Mouse (Mus musculus) hindbrain, postnatal 0 days (tissue): ENCODE results near the gene Ntn1. TPM values are rescaled to one million over a fixed set of nuclear protein-coding genes. Genes with fewer than 3 reads are reported as not detected.
A peak's percentile ranks its signal among the peaks of the same experiment; 100 is the strongest.

Experiments
- ATAC-seq: fragments of 200-750 bp; cut with Nextera tagmentation; 2 replicates; pipeline ENCODE4 v1.8.0; 2017; ENCODE audit warnings: mild to moderate bottlenecking, moderate TSS enrichment, moderate library complexity
- DNase-seq: peaks from one replicate; pipeline ENCODE4 v3.0.0-alpha.2; 2015; ENCODE audit warnings: low spot score
- H3K27ac ChIP-seq: fragments of 300-500 bp; sonication (generic); 2 replicates; pipeline ENCODE4 v1.5.1; 2014; ENCODE audit warnings: mild to moderate bottlenecking
- H3K27me3 ChIP-seq: fragments of 300-500 bp; sonication (generic); 2 replicates; pipeline ENCODE4 v1.6.1; 2014; ENCODE audit warnings: low read length, mixed read lengths; ENCODE audit not compliant: insufficient read depth
- H3K36me3 ChIP-seq: fragments of 300-500 bp; sonication (generic); 2 replicates; pipeline ENCODE4 v1.6.1; 2014; ENCODE audit warnings: low read length, mixed read lengths; ENCODE audit not compliant: insufficient read depth
- H3K4me1 ChIP-seq: fragments of 300-500 bp; sonication (generic); 2 replicates; pipeline ENCODE4 v1.6.1; 2014; ENCODE audit warnings: antibody characterized with exemption, low read length, mixed read lengths; ENCODE audit not compliant: insufficient read depth
- H3K4me2 ChIP-seq: fragments of 300-500 bp; sonication (generic); 2 replicates; pipeline ENCODE4 v1.6.1; 2014; ENCODE audit warnings: low read depth, mild to moderate bottlenecking, low read length, moderate library complexity, mixed read lengths
- H3K4me3 ChIP-seq: fragments of 300-500 bp; sonication (generic); 2 replicates; pipeline ENCODE4 v1.5.1; 2014; ENCODE audit warnings: low read length
- H3K9ac ChIP-seq: fragments of 300-500 bp; sonication (generic); replicated peaks from 2 replicates; pipeline ENCODE4 v1.6.1; 2014; ENCODE audit warnings: mild to moderate bottlenecking, low read length, moderate library complexity, mixed read lengths
- H3K9me3 ChIP-seq: fragments of 300-500 bp; sonication (generic); 2 replicates; pipeline ENCODE4 v1.6.1; 2016; ENCODE audit warnings: low read length, mixed read lengths
- CTCF ChIP-seq: IDR thresholded peaks from 2 replicates; pipeline ENCODE4 v1.5.1; 2016; ENCODE audit warnings: antibody characterized with exemption, control low read depth, low read depth
- WGBS: fragments of 180-500 bp; shearing (Covaris S2); extraction: QIAGEN DNeasy Blood & Tissue Kit; methylation state at CpG from one replicate; pipeline ENCODE4 v1.1.7; 2014; 5-methylcytosine and 5-hydroxymethylcytosine counted together
- polyA plus RNA-seq: library from polyadenylated mRNA; unstranded; fragments of >200 nt; fragmentation: Nextera tagmentation; extraction: Ambion mirVana; gene quantifications from 2 replicates; pipeline ENCODE4 v1.2.1, GENCODE M21; 2015
- total RNA-seq: library from RNA; depleted of rRNA; stranded (reverse); fragments of >200 nt; gene quantifications from 2 replicates; pipeline ENCODE4 v1.2.3, GENCODE M21; 2014

The Ntn1 gene
- total and polyA plus RNA-seq, 2 experiments from 2014 or later = 13.8 to 81.7 TPM

DNA sequence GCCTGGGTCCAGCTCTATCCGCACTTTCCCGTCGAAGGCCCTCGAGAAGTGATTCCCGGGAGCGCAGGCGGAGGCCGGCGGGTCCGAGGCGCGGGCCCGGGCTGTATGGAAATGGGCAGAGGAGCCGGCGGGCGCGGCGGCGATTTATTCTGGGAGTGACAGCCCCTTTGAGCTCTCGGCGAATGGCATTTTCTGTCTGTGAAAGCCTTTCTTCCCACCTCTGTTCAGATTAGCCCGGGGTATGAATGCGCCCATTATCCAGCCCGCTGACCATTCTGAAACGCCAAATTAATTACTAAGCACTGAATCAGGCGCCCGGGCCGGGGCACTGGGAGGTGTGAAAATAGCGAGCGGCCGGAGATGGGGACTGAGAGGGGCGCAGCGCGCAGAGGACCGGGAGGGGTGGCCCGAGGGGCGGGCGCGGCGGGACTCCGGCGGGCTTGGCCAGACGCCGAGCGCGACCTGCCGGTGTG, 1.0 kb downstream of the Ntn1 start:
- Histone ChIP-seq H3K4me2 (peak overlapping the region; percentile 94), H3K9ac (peak overlapping the region; percentile 46), H3K4me1 (0 out of 2 replicates have a peak, but pooled peaks cover 9% of the 10 kb centered on the region), H3K9me3 (no peaks in the 10 kb centered on the region), H3K4me3 (peak overlapping the region; percentile 51), H3K36me3 (no peaks in the 10 kb centered on the region), H3K27me3 (peaks cover 24% of the 10 kb centered on the region), H3K27ac (no peak overlapping the region)
- TF ChIP-seq CTCF = no peak
- ATAC-seq (peak; percentile 89), DNase-seq (peak; percentile 72)
- WGBS = under 1% methylated on average over 46 of the region's 47 CpGs

DNA sequence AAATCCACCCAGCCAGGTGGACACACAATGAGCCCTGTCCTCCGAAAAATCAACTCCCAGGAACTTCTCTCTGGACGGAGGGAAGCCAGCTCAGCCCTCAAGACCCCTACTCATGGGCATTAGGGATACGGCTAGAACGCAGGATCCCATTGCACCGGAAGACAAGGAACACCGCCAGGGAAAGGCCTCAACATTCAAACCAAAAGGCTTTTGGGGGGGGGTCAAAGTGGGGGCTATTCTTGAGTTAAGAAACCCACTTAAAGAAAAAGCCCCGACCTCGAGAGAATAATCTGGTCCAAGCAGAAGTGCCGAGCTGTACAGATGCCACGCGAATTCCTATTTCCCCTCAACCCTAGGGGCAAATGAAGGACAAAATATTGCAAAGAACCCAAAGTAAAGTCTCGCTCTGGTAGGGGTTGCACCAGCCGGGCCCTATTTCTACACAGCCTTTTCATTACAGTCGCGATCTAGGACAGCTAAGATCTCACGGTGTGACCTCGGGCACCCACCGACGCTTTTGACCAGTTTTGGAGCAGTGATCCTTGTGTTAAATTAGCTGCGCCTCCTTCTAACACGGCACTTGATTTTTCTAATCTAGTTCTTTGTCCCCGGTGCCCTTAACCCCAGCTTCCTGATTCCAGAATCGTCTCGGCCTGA, 1.6 kb downstream of the Ntn1 start:
- H3K9me3 ChIP-seq = no peaks in the 10 kb centered on the region
- H3K4me1 ChIP-seq = 0 out of 2 replicates have a peak, but pooled peaks cover 9% of the 10 kb centered on the region
- peak overlapping the region; percentile 51 for H3K4me3 ChIP-seq
- WGBS = 17% methylated on average over 24 of the region's 24 CpGs
- no peak for DNase-seq
- H3K36me3 ChIP-seq = no peaks in the 10 kb centered on the region
- H3K27ac ChIP-seq = no peak overlapping the region
- H3K4me2 ChIP-seq = peak overlapping the region; percentile 94
- H3K27me3 ChIP-seq = peaks cover 26% of the 10 kb centered on the region
- no peak for ATAC-seq
- H3K9ac ChIP-seq = peak overlapping the region; percentile 46; the same call in 1 of the 2 replicates
- no peak for TF ChIP-seq CTCF

DNA sequence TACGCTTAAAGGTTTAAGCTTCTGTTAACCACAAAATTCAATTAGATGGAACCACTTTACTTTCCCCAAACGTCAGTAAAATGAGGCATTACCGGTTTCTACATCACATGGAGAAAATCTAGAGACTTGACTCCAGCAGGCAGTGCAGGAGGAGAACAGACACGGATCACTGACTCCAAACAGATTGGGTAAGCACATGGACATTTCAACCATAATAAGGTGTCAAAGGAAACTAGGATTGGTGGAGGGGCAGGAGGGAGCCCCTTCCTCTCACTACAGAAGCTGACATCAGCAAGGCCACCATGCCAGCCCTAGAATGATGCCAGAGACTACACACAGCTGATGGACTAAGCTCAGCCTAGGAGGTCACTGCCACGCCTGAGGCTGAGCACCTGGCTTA, 5.1 kb downstream of the Ntn1 start:
- Histone ChIP-seq H3K27me3 (peaks cover 38% of the 10 kb centered on the region), H3K27ac (no peak overlapping the region), H3K9me3 (no peaks in the 10 kb centered on the region), H3K4me3 (no peak overlapping the region), H3K4me2 (no peak overlapping the region), H3K36me3 (no peaks in the 10 kb centered on the region), H3K9ac (no peak overlapping the region), H3K4me1 (0 out of 2 replicates have a peak, but pooled peaks cover 9% of the 10 kb centered on the region)
- no peak for ATAC-seq
- 61% methylated on average over 5 of the region's 5 CpGs for WGBS
- no peak for TF ChIP-seq CTCF
- DNase-seq = no peak

DNA sequence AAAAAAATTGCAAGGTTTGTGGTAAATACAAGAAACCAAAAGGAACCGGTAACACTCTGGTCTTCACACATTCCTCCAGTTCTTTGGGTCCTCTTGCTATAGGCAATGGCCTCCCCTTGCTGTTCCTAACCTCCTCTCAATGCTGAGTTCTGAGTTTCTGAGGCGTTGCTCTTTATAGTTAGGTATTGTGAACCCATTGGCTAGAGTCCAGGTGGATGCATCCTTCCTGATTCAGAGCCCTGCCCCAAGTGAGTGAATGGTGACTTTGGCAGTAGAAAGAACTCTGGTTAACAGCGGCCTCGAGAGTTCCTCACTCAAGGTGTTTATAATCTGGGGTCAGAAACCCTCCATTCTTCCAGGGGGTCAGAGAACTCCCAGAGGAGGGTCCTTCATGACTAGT, 5.9 kb downstream of the Ntn1 start:
- no peak for DNase-seq
- no peaks in the 10 kb centered on the region for H3K36me3 ChIP-seq
- TF ChIP-seq CTCF = no peak
- no peak overlapping the region for H3K4me3 ChIP-seq
- 53% methylated on average over 4 of the region's 4 CpGs for WGBS
- H3K27ac ChIP-seq = no peak overlapping the region
- 0 out of 2 replicates have a peak, but pooled peaks cover 8% of the 10 kb centered on the region for H3K4me1 ChIP-seq
- ATAC-seq = no peak
- no peak overlapping the region for H3K9ac ChIP-seq
- H3K27me3 ChIP-seq = peaks cover 41% of the 10 kb centered on the region
- H3K9me3 ChIP-seq = no peaks in the 10 kb centered on the region
- H3K4me2 ChIP-seq = no peak overlapping the region

DNA sequence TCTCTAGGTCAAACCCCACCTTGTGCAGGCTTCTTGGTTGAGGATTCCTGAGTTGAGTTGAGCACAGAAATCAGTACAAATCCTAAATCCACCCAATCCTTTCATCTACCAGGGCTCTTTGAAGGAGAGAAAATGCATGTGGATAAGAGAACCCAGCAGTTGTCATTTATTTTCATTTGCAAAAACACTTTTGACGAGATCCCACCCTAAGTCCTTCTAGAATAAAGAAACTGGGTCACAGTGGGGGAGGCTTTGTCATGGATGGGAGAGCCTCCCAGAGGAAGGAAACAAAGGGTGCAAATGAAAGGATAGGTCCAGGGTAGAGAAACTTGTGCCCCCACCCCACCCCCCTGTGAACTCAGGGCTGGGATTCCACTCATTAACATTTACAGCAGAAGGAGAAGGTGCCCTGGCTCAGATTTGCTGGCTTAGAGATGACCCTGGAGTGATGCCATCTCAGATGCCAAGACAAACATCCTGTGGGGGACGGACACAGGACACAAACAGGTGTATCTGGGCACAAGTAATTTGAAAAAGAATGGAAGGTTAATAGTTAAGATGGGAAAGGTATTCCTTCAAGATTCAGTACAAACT, 6.6 kb downstream of the Ntn1 start:
- Histone ChIP-seq H3K27ac (no peak overlapping the region), H3K4me2 (no peak overlapping the region), H3K9me3 (no peaks in the 10 kb centered on the region), H3K27me3 (peaks cover 41% of the 10 kb centered on the region), H3K36me3 (no peaks in the 10 kb centered on the region), H3K4me3 (no peak overlapping the region), H3K9ac (no peak overlapping the region), H3K4me1 (0 out of 2 replicates have a peak, but pooled peaks cover under 1% of the 10 kb centered on the region)
- 55% methylated on average over 2 of the region's 2 CpGs for WGBS
- DNase-seq (no peak), ATAC-seq (no peak)
- no peak for TF ChIP-seq CTCF

DNA sequence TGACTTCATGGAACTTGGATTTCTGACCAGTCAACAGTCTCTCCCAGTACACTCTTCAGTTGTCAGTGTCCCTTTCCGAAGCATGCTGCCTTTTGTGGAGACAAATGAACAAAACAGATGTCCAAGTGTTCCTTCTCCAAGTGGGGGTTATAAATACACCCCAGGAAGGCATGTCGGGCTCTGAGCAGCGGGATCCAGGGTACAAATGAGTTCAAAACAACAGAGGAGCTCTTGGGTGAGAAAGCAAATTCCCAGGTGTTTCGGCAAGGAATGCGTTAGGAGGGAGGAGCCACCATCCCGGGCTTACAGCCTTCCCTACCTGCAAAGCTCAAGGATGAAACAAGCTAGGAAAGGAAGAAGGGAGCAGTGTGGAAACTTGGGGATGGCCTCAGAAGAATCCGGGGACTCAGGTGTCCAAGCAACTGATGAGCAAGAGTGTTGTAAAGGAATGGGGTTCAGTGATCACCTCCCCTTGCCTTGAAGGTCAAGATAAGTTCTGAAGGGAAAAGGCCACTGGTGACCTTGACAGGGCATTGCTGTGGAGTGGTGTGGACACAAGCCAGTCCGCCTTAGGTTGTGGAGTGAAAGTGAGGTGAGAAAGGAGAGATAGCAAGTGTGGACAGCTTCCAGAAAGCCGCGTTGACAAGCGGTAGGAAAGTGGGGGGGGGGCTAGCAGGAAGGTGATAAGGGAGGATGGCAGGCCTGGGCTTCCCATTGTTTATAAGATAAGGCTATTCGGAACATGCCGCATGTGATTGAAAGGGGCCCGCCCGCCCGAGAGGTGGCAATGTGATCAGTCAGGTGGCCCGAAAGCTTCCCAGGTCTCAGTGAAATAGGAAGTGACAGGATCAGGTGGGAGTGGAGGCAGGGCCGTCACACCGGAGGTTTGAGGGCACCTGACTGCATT, 10.0 kb downstream of the Ntn1 start:
- Histone ChIP-seq H3K36me3 (no peaks in the 10 kb centered on the region), H3K4me3 (no peak overlapping the region), H3K4me1 (peaks cover 5% of the 10 kb centered on the region; the same call in 1 of the 2 replicates), H3K27me3 (peaks cover 33% of the 10 kb centered on the region), H3K27ac (no peak overlapping the region), H3K9ac (no peak overlapping the region), H3K4me2 (no peak overlapping the region), H3K9me3 (no peaks in the 10 kb centered on the region)
- no peak for ATAC-seq
- TF ChIP-seq CTCF = no peak
- 21% methylated on average over 19 of the region's 19 CpGs for WGBS
- no peak for DNase-seq
